Mouse (Mus musculus): ENCODE measurements at regions not wholly inside any gene's neighbourhood (a gene's known extent, or its start where the extent isn't known, plus 50 kb on each side); places are given as distances from the start of the nearest gene placed in this dataset.

- no peak for DNase-seq (ENCODE audit: low spot score)
These were observed 206.7 kb upstream of the Ank start for GRCm38 (mm10) chr15:27259854-27260191.

DNA sequence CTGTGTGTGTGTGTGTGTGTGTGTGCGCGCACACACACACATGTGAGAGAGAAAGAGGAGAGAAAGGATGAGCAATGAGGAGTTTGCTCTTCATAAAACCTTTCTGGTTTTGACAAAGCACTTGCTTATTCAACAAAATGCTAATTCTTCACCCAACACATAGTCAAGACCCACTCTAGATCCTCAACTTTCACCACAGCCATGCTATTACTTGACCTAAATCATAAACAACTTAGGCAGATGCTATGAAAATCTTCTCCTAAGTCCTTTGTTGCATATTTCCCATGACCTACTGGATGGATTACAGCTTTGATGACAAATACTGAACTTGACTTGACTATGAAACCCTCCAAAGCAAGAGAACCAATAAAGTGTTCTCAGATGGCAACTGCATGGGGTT lies 196.3 kb upstream of the Ank start:
- DNase-seq (ENCODE audit: low spot score): no peak

DNA sequence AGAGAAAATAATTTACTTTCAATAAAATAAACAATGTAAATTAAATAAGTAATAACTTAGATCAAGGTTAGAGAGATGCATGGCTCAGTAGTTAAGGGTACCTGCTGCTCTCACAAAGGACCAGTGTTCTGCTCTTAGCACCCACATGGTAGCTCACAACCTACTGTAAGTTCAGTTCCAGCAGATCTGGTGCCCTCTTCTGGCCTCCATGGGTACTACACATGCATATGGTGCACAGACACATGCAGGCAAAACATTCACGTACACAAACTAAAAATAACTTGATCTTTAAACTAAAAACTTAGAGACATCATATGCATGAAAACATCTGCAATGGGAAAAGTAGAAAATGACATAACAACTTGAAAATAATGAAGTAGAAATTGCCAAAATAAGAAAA lies 184.2 kb upstream of the Ank start:
- DNase-seq (ENCODE audit: low spot score): no peak

GRCm38 (mm10) chr15:27303856-27304255 lies 162.6 kb upstream of the Ank start:
- DNase-seq (ENCODE audit: low spot score): no peak

DNA sequence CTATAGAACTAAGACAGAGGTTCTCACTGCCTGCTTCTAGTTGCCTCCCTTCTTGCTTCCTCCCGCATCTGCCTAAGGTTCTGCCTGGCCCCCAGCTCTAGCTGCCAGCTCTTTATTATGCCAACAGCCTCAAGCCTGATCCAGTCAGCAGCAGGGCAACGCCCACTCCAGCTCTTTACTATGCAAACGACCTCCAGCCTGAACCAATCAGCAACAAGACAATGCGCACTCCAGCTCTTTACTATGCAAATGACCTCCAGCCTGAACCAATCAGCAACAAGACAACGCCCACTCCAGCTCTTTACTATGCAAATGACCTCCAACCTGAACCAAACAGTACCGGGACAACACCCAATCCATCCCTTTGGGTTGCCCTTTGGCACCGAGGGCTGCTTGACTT lies 162.2 kb upstream of the Ank start:
- no peak for DNase-seq (ENCODE audit: low spot score)

- no peak for DNase-seq (ENCODE audit: low spot score)
These were observed 161.4 kb upstream of the Ank start for GRCm38 (mm10) chr15:27305035-27305434.

GRCm38 (mm10) chr15:27308639-27309038 lies 157.8 kb upstream of the Ank start:
- DNase-seq (ENCODE audit: low spot score): no peak

DNA sequence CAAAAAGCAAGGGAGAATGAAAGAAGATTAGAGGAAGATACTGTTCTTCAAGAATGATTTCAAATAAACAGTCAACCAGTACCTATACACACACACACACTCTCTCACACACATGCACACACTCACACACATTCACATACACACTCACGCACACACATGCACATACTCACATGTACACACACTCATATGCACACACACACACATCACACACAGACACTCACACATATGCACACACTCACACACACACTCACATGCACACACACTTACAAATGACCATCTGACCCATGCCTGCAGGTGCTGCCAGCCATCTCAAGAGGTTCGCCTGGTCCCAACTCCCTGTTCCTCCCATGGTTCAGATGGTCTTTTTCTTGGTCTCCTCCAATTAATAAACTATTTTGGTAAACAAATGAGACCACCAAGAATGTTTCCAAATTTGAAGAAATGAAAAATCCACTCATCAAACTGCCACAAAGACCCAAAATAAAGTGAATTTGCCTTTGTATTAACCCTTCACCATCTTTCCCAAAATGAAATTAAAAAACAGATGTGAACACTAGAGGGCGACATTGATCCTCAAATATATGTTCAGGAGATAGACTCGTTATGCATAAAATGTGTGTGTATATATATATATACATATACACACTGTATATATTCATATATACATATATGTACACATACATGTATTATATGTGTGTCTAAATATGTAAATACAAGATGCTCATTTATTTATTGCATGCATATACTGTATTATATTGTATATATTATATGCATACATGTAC lies 150.3 kb upstream of the Ank start:
- DNase-seq (ENCODE audit: low spot score): no peak

- DNase-seq (ENCODE audit: low spot score): no peak
These were observed 149.7 kb upstream of the Ank start for GRCm38 (mm10) chr15:27316746-27317129.

DNA sequence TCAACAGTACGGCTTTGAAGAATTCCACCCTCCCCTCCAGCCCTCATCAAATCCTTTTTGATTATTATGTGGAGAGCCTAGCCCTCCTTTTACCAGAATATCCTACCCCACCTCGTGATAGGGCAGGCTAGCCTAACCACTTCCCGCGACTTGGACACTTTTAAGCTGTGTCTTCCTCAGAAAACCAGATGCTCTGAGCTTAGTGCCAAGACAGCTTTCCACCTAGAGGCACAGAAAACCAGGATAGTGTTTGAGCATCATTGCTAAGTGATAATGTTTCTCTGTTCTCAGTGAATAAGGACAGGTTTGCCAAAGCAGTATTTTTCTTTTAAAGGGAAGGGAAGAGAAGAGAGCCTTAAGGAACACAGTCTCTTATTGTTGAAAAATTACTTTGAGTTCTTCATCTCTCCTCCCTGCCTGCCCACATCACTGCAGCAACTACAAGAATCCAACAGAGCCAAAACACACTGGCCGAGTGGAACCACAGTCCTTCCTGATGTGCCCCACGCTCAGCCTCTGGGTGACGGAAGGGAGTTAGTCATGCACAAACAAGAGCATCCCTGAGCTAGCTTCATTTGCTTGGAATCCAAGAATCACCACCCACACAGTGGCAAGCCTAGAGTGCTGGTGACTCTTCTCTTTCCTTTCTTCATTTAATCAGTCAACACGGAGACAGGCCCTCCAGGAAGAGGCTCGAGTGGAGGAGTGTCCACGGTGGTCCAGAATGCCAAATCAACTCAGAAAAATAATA lies 144.4 kb upstream of the Ank start:
- DNase-seq (ENCODE audit: low spot score): peak; percentile 21

GRCm38 (mm10) chr15:27325847-27326548 lies 140.5 kb upstream of the Ank start:
- DNase-seq (ENCODE audit: low spot score): peak; percentile 88

DNA sequence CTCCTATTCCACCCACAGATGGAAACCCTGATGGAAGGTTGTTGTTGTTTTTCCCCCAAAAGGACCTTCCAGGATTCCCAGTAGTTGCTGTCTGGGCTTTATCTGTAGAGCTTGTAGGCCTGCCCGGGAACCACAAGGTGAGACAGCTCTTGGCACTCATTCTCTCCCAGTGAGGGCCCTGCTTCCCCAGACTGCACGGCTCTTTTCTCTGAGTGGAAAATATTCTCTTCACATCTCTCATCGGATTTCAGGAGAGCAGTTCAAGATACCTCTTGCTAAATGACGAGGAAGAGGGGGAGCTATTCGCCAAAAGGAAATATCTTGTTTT lies 140.0 kb upstream of the Ank start:
- DNase-seq (ENCODE audit: low spot score): no peak

GRCm38 (mm10) chr15:27327744-27328143 lies 138.7 kb upstream of the Ank start:
- no peak for DNase-seq (ENCODE audit: low spot score)

- no peak for DNase-seq (ENCODE audit: low spot score)
These were observed 138.0 kb upstream of the Ank start for GRCm38 (mm10) chr15:27328441-27328840.

DNA sequence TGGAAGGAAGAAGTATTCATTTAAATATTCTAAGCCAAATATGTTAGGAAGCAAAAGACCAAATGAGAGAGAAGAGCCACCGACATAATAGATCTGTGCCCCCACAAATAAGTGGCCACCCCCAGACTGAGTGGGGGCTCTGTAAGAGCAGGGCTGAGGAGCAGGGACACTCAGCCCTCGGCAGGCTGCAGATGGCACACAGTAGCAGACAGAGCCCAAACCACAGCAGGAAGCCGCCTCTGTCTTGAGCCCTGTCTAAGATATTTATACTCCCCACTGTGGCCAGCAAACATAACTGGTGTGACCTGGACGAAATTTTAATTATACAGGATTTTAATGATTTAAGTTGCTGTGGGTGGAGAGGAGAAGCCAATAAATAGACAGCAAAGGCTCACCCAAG lies 126.4 kb upstream of the Ank start:
- no peak for DNase-seq (ENCODE audit: low spot score)

GRCm38 (mm10) chr15:27341518-27341976 lies 124.9 kb upstream of the Ank start:
- no peak for DNase-seq (ENCODE audit: low spot score)

DNA sequence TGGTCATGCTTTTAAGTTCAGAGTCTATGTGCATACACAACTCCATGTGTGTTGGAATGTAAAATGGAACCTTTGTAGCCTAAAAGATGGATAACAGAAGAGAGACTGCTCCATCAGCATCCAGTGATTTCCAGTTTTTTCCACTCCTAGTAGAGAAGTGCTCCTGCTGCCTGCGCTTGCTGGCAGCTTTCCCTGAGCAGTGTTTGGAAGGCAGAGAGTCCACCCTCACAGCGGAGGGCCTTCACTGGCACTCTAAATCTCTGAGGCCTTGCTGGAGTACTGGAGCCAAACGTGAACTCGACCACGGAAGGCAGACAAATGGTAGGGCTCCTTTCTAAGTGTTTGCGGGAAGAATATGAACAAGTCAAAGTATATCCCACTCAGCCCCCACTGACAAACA lies 108.0 kb upstream of the Ank start:
- peak; percentile 30 for DNase-seq (ENCODE audit: low spot score)

- no peak for DNase-seq (ENCODE audit: low spot score)
These were observed 107.2 kb upstream of the Ank start for GRCm38 (mm10) chr15:27359271-27359670.

DNA sequence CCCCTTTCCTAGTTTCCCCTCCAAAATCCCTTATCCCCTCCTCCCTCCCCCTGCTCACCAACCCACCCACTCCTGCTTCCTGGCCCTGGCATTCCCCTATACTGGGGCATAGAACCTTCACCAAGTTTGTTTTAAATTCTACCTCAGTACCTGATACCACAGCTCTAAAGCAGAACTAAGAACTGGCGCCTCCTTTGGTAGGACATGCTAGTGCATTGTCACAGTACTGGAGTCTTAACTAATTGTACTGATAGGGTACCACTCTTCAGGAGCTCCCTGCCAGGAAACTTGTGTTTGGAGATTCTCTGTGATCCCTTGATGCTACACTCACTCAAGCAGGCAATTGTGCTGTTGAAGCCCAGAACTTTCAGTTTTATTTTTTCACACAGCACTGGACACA lies 92.0 kb upstream of the Ank start:
- DNase-seq (ENCODE audit: low spot score): no peak

GRCm38 (mm10) chr15:27378601-27379094 lies 87.8 kb upstream of the Ank start:
- no peak for DNase-seq (ENCODE audit: low spot score)

GRCm38 (mm10) chr15:27380436-27380945 lies 86.0 kb upstream of the Ank start:
- no peak for DNase-seq (ENCODE audit: low spot score)

DNA sequence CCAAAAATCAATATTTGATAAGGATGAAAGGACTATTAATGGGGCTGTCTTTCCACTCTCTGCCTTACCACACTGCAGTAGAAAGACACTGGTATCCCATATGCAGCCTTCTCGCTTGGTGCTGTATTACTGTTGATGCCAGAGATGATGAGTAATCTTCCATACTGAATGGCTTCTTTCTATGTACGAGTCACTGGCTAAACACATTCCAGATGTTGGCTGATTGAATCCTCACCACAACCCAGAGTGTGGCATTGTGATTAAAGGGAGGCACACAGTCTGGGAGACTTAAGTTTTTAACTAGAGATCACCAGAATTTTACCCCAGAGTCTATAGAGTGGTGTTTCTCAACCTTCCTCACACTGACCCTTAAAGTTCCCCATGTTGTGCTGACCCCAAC lies 84.9 kb upstream of the Ank start:
- DNase-seq (ENCODE audit: low spot score): no peak

GRCm38 (mm10) chr15:27390567-27390966 lies 75.9 kb upstream of the Ank start:
- no peak for DNase-seq (ENCODE audit: low spot score)

Data from layer of hippocampus, adult 11-12 months (tissue).